Mouse (Mus musculus): ENCODE data around the gene Tcte1. TPM values are rescaled to one million over a fixed set of nuclear protein-coding genes. Genes with fewer than 3 reads are reported as not detected.

The Tcte1 gene
- polyA plus RNA-seq, 1 experiment from 2014 or later = not detected

GRCm38 (mm10) chr17:45565103-45565502 lies 41.9 kb downstream of the Tcte1 start:
- Histone ChIP-seq H3K4me1 (replicated peaks; ENCODE audit: control insufficient read depth, insufficient read depth, low read length) (no peaks in the 10 kb centered on the region), H3K36me3 (ENCODE audit: control insufficient read depth, insufficient read depth) (peaks cover 43% of the 10 kb centered on the region), H3K27me3 (replicated peaks; ENCODE audit: control insufficient read depth, insufficient read depth, low read length) (no peaks in the 10 kb centered on the region), H3K9me3 (ENCODE audit: control insufficient read depth) (no peaks in the 10 kb centered on the region), H3K27ac (ENCODE audit: low read depth, low read length) (peak overlapping the region; percentile 74; the same call in 1 of the 2 replicates), H3K4me3 (ENCODE audit: low read depth, low read length) (peak overlapping the region; percentile 73; the same call in 1 of the 2 replicates), H3K9ac (ENCODE audit: low read depth, low read length) (no peak overlapping the region; the same call in 1 of the 2 replicates), H3K4me2 (replicated peaks; ENCODE audit: low read depth) (peak overlapping the region; percentile 89)
- ATAC-seq = no peak
- TF ChIP-seq CTCF (IDR thresholded peaks at IDR 0.05; ENCODE audit: low read depth) = no peak
- 87% methylated on average over 11 of the region's 11 CpGs for whole genome bisulfite sequencing

- Histone ChIP-seq H3K4me3 (ENCODE audit: low read depth, low read length) (no peak overlapping the region), H3K27me3 (replicated peaks; ENCODE audit: control insufficient read depth, insufficient read depth, low read length) (no peaks in the 10 kb centered on the region), H3K27ac (ENCODE audit: low read depth, low read length) (no peak overlapping the region), H3K4me1 (replicated peaks; ENCODE audit: control insufficient read depth, insufficient read depth, low read length) (no peaks in the 10 kb centered on the region), H3K36me3 (ENCODE audit: control insufficient read depth, insufficient read depth) (peaks cover 47% of the 10 kb centered on the region), H3K4me2 (replicated peaks; ENCODE audit: low read depth) (no peak overlapping the region), H3K9me3 (ENCODE audit: control insufficient read depth) (no peaks in the 10 kb centered on the region), H3K9ac (ENCODE audit: low read depth, low read length) (no peak overlapping the region)
- WGBS = 72% methylated on average over 1 of the region's 1 CpGs
- no peak for TF ChIP-seq CTCF (IDR thresholded peaks at IDR 0.05; ENCODE audit: low read depth)
- no peak for ATAC-seq
These were observed 42.8 kb downstream of the Tcte1 start for GRCm38 (mm10) chr17:45566031-45566359.

GRCm38 (mm10) chr17:45566360-45567161 lies 43.3 kb downstream of the Tcte1 start:
- Histone ChIP-seq H3K36me3 (ENCODE audit: control insufficient read depth, insufficient read depth) (peaks cover 52% of the 10 kb centered on the region), H3K9me3 (ENCODE audit: control insufficient read depth) (no peaks in the 10 kb centered on the region), H3K27ac (ENCODE audit: low read depth, low read length) (no peak overlapping the region), H3K9ac (ENCODE audit: low read depth, low read length) (no peak overlapping the region), H3K4me2 (replicated peaks; ENCODE audit: low read depth) (no peak overlapping the region), H3K4me3 (ENCODE audit: low read depth, low read length) (no peak overlapping the region), H3K4me1 (replicated peaks; ENCODE audit: control insufficient read depth, insufficient read depth, low read length) (0 out of 2 replicates have a peak, but pooled peaks cover 1% of the 10 kb centered on the region), H3K27me3 (replicated peaks; ENCODE audit: control insufficient read depth, insufficient read depth, low read length) (no peaks in the 10 kb centered on the region)
- WGBS = 57% methylated on average over 18 of the region's 18 CpGs
- TF ChIP-seq CTCF (IDR thresholded peaks at IDR 0.05; ENCODE audit: low read depth) = no peak
- ATAC-seq = no peak

GRCm38 (mm10) chr17:45567162-45567601 lies 43.9 kb downstream of the Tcte1 start:
- ATAC-seq = no peak
- H3K27me3 ChIP-seq (replicated peaks; ENCODE audit: control insufficient read depth, insufficient read depth, low read length) = no peaks in the 10 kb centered on the region
- peaks cover 52% of the 10 kb centered on the region for H3K36me3 ChIP-seq (ENCODE audit: control insufficient read depth, insufficient read depth)
- H3K4me1 ChIP-seq (replicated peaks; ENCODE audit: control insufficient read depth, insufficient read depth, low read length) = peaks cover 6% of the 10 kb centered on the region; the same call in 1 of the 2 replicates
- no peaks in the 10 kb centered on the region for H3K9me3 ChIP-seq (ENCODE audit: control insufficient read depth)
- H3K4me3 ChIP-seq (ENCODE audit: low read depth, low read length) = no peak overlapping the region
- 35% methylated on average over 4 of the region's 4 CpGs for whole genome bisulfite sequencing
- no peak overlapping the region for H3K27ac ChIP-seq (ENCODE audit: low read depth, low read length)
- no peak for TF ChIP-seq CTCF (IDR thresholded peaks at IDR 0.05; ENCODE audit: low read depth)
- no peak overlapping the region for H3K4me2 ChIP-seq (replicated peaks; ENCODE audit: low read depth)
- no peak overlapping the region for H3K9ac ChIP-seq (ENCODE audit: low read depth, low read length)

- Histone ChIP-seq H3K4me2 (replicated peaks; ENCODE audit: low read depth) (no peak overlapping the region), H3K9ac (ENCODE audit: low read depth, low read length) (no peak overlapping the region), H3K27ac (ENCODE audit: low read depth, low read length) (no peak overlapping the region), H3K36me3 (ENCODE audit: control insufficient read depth, insufficient read depth) (peaks cover 52% of the 10 kb centered on the region), H3K4me1 (replicated peaks; ENCODE audit: control insufficient read depth, insufficient read depth, low read length) (peaks cover 6% of the 10 kb centered on the region; the same call in 1 of the 2 replicates), H3K4me3 (ENCODE audit: low read depth, low read length) (no peak overlapping the region), H3K9me3 (ENCODE audit: control insufficient read depth) (no peaks in the 10 kb centered on the region), H3K27me3 (replicated peaks; ENCODE audit: control insufficient read depth, insufficient read depth, low read length) (no peaks in the 10 kb centered on the region)
- ATAC-seq = no peak
- no peak for TF ChIP-seq CTCF (IDR thresholded peaks at IDR 0.05; ENCODE audit: low read depth)
- WGBS = 79% methylated on average over 12 of the region's 12 CpGs
These were observed 45.8 kb downstream of the Tcte1 start for GRCm38 (mm10) chr17:45568990-45569389.

GRCm38 (mm10) chr17:45569999-45570398 lies 46.8 kb downstream of the Tcte1 start:
- no peak overlapping the region for H3K9ac ChIP-seq (ENCODE audit: low read depth, low read length)
- H3K36me3 ChIP-seq (ENCODE audit: control insufficient read depth, insufficient read depth) = peaks cover 52% of the 10 kb centered on the region
- 69% methylated on average over 4 of the region's 4 CpGs for WGBS
- no peaks in the 10 kb centered on the region for H3K9me3 ChIP-seq (ENCODE audit: control insufficient read depth)
- no peak for ATAC-seq
- H3K4me2 ChIP-seq (replicated peaks; ENCODE audit: low read depth) = no peak overlapping the region
- H3K4me1 ChIP-seq (replicated peaks; ENCODE audit: control insufficient read depth, insufficient read depth, low read length) = peaks cover 9% of the 10 kb centered on the region
- H3K27ac ChIP-seq (ENCODE audit: low read depth, low read length) = 0 out of 2 replicates have a peak overlapping the region, but pooled peaks have one; percentile 1
- H3K27me3 ChIP-seq (replicated peaks; ENCODE audit: control insufficient read depth, insufficient read depth, low read length) = no peaks in the 10 kb centered on the region
- TF ChIP-seq CTCF (IDR thresholded peaks at IDR 0.05; ENCODE audit: low read depth) = no peak
- H3K4me3 ChIP-seq (ENCODE audit: low read depth, low read length) = no peak overlapping the region

Measured in intestine, postnatal 0 days (tissue).